Comparison of ENCODE assay signal across 8 mouse cellular contexts in the genomic region with DNA sequence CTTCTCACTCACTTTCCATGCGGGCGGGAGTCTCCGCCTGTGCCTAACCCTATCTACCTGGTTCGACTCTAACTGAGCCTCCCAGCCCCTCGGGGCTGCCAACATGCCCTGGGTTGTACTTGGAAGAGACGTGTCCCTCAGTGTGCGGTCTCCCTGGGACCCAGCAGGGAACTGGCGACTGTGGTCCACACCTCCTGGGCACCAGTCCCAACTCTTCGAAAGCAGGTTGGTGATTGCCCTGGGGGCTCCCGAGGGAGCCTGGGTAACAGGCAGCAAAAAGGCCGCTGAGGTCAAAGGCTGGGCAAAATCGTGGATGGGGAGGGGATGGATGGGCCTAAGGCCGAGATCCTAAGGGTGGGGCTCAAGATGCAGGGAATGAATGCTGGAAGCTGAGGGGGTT. TPM values are rescaled to one million over a fixed set of nuclear protein-coding genes. Genes with fewer than 3 reads are reported as not detected.
DNase-seq lines count a peak whose midpoint lies in the region; ATAC-seq and TF ChIP-seq lines count a peak whose summit lies in the region.

No protein-coding gene starts in this region.

- no peak for TF ChIP-seq EP300 in ES-Bruce4 (IDR thresholded peaks at IDR 0.05; ENCODE audit: insufficient read depth, low read depth, low read length)

- no peak for ATAC-seq in forebrain, embryonic 11.5 days (replicated peaks; ENCODE audit: low FRiP score)
- no peak for ATAC-seq in liver, embryonic 11.5 days (replicated peaks; ENCODE audit: low FRiP score)

- peak overlapping the region; percentile 79 for H3K4me3 ChIP-seq in gastrocnemius, adult 2 months
- peak overlapping the region; percentile 85 for H3K4me3 ChIP-seq in ES-Bruce4 (ENCODE audit: low read depth, low read length)
- peak overlapping the region; percentile 93 for H3K4me3 ChIP-seq in forebrain, embryonic 11.5 days (ENCODE audit: low read depth, low read length)
- H3K4me3 ChIP-seq in liver, embryonic 11.5 days (ENCODE audit: low read depth, low read length), result peak overlapping the region; percentile 92

- no peaks in the 10 kb centered on the region for H3K27me3 ChIP-seq in ES-Bruce4 (ENCODE audit: control insufficient read depth, insufficient read depth, low read length, poor library complexity, severe bottlenecking)
- no peaks in the 10 kb centered on the region for H3K27me3 ChIP-seq in forebrain, embryonic 11.5 days (ENCODE audit: control insufficient read depth, insufficient read depth, low read length)
- no peaks in the 10 kb centered on the region for H3K27me3 ChIP-seq in liver, embryonic 11.5 days (replicated peaks; ENCODE audit: control insufficient read depth, insufficient read depth, low read length)

- TF ChIP-seq POLR2A in ES-Bruce4 (IDR thresholded peaks at IDR 0.05; ENCODE audit: insufficient read depth, low read length), result no peak

- H3K36me3 ChIP-seq in ES-Bruce4 (ENCODE audit: control insufficient read depth, insufficient read depth, low read length, poor library complexity, severe bottlenecking), result no peaks in the 10 kb centered on the region
- H3K36me3 ChIP-seq in forebrain, embryonic 11.5 days (ENCODE audit: control insufficient read depth, insufficient read depth, low read length), result no peaks in the 10 kb centered on the region
- H3K36me3 ChIP-seq in liver, embryonic 11.5 days (ENCODE audit: control insufficient read depth, insufficient read depth, low read length), result peaks cover 2% of the 10 kb centered on the region; the same call in 1 of the 2 replicates

- TF ChIP-seq CTCF in gastrocnemius, adult 2 months (IDR thresholded peaks at IDR 0.05), result no peak
- TF ChIP-seq CTCF in ES-Bruce4 (IDR thresholded peaks at IDR 0.05; ENCODE audit: low read depth, low read length), result no peak

- peak overlapping the region; percentile 91 for H3K27ac ChIP-seq in gastrocnemius, adult 2 months
- H3K27ac ChIP-seq in ES-Bruce4 (ENCODE audit: insufficient read depth, low read length), result no peak overlapping the region
- H3K27ac ChIP-seq in forebrain, embryonic 11.5 days (ENCODE audit: low read depth, low read length), result no peak overlapping the region
- no peak overlapping the region for H3K27ac ChIP-seq in liver, embryonic 11.5 days (ENCODE audit: low read depth, low read length)

- peak overlapping the region; percentile 81 for H3K9ac ChIP-seq in ES-Bruce4 (ENCODE audit: low read depth, poor library complexity, severe bottlenecking)
- H3K9ac ChIP-seq in forebrain, embryonic 11.5 days (ENCODE audit: low read length), result peak overlapping the region; percentile 80
- H3K9ac ChIP-seq in liver, embryonic 11.5 days (ENCODE audit: low read depth, low read length), result peak overlapping the region; percentile 93

- no peak for DNase-seq in gastrocnemius, adult 2 months
- no peak for DNase-seq in gastrocnemius, postnatal 25 days
- DNase-seq in forebrain, embryonic 11.5 days (ENCODE audit: low spot score), result peak; percentile 54
- DNase-seq in liver, embryonic 11.5 days (ENCODE audit: low spot score), result no peak
- DNase-seq in embryo, embryonic 10 days (ENCODE audit: low spot score), result no peak
- DNase-seq in right cerebral cortex, postnatal 36 days (ENCODE audit: low spot score in 2 of 2), result no peak
- DNase-seq in urinary bladder, postnatal 14 days (ENCODE audit: low spot score), result no peak

- intact Hi-C loops in gastrocnemius, adult 2 months (cut with DNase I), result loop anchor here (5.0 kb wide), 1 partner anchor 35 kb away; the partner anchor contains the start of gene Mydgf

- WGBS in forebrain, embryonic 11.5 days, result 68% methylated on average over 13 of the region's 13 CpGs
- WGBS in liver, embryonic 11.5 days, result 69% methylated on average over 13 of the region's 13 CpGs

- peaks cover 3% of the 10 kb centered on the region for H3K4me1 ChIP-seq in ES-Bruce4 (ENCODE audit: control insufficient read depth, insufficient read depth, low read length)
- H3K4me1 ChIP-seq in forebrain, embryonic 11.5 days (replicated peaks; ENCODE audit: control insufficient read depth, insufficient read depth, low read length), result peaks cover 14% of the 10 kb centered on the region; the same call in 1 of the 2 replicates
- peaks cover 21% of the 10 kb centered on the region for H3K4me1 ChIP-seq in liver, embryonic 11.5 days (replicated peaks; ENCODE audit: control insufficient read depth, insufficient read depth, low read length)

- no peaks in the 10 kb centered on the region for H3K9me3 ChIP-seq in ES-Bruce4 (replicated peaks; ENCODE audit: control insufficient read depth, insufficient read depth, low read length, poor library complexity, severe bottlenecking)
- H3K9me3 ChIP-seq in forebrain, embryonic 11.5 days (ENCODE audit: control insufficient read depth, low read length), result no peaks in the 10 kb centered on the region
- H3K9me3 ChIP-seq in liver, embryonic 11.5 days (ENCODE audit: control insufficient read depth, low read length), result no peaks in the 10 kb centered on the region

- H3K4me2 ChIP-seq in forebrain, embryonic 11.5 days (ENCODE audit: low read depth, low read length, severe bottlenecking), result peak overlapping the region; percentile 80
- H3K4me2 ChIP-seq in liver, embryonic 11.5 days, result peak overlapping the region; percentile 92

RNA-seq across cellular contexts. Expression of gene Dpp9, which starts 1.0 kb away (rescaled TPM):
- 10 to 100 TPM; 34.0 to 43.2 TPM for total RNA-seq in gastrocnemius, adult 2 months (2021)
- 10 to 100 TPM; 27.1 to 31.8 TPM for total RNA-seq in gastrocnemius, postnatal 25 days (2021)
- 20.9 and 21.1 TPM in 2 replicates for polyA plus RNA-seq in ES-Bruce4 (2011; ENCODE audit: insufficient read depth, insufficient read length, low read depth, missing spikeins)
- polyA plus RNA-seq in forebrain, embryonic 11.5 days (2014; fragmentation: Nextera tagmentation; extraction: Ambion mirVana), result 48.0 and 50.6 TPM in 2 replicates
- polyA plus RNA-seq in liver, embryonic 11.5 days (2014; fragmentation: Nextera tagmentation; extraction: Ambion mirVana), result 38.8 and 39.6 TPM in 2 replicates

RNA-seq across cellular contexts. Expression of gene Mydgf, which starts 34.0 kb away (rescaled TPM):
- 10 to 100 TPM; 17.0 to 17.7 TPM for total RNA-seq in gastrocnemius, adult 2 months (2021)
- 10 to 100 TPM; 20.3 to 21.7 TPM for total RNA-seq in gastrocnemius, postnatal 25 days (2021)
- polyA plus RNA-seq in ES-Bruce4 (2011; ENCODE audit: insufficient read depth, insufficient read length, low read depth, missing spikeins), result 37.4 and 48.4 TPM in 2 replicates
- 55.4 and 64.0 TPM in 2 replicates for polyA plus RNA-seq in forebrain, embryonic 11.5 days (2014; fragmentation: Nextera tagmentation; extraction: Ambion mirVana)
- 98.7 and 102 TPM in 2 replicates for polyA plus RNA-seq in liver, embryonic 11.5 days (2014; fragmentation: Nextera tagmentation; extraction: Ambion mirVana)

RNA-seq across cellular contexts. Expression of gene Fem1a, which starts 38.9 kb away (rescaled TPM):
- 100 to 1,000 TPM; 165 to 176 TPM for total RNA-seq in gastrocnemius, adult 2 months (2021)
- 100 to 1,000 TPM; 133 to 135 TPM for total RNA-seq in gastrocnemius, postnatal 25 days (2021)
- polyA plus RNA-seq in ES-Bruce4 (2011; ENCODE audit: insufficient read depth, insufficient read length, low read depth, missing spikeins), result 4.9 and 5.4 TPM in 2 replicates
- polyA plus RNA-seq in forebrain, embryonic 11.5 days (2014; fragmentation: Nextera tagmentation; extraction: Ambion mirVana), result 16.5 and 16.6 TPM in 2 replicates
- polyA plus RNA-seq in liver, embryonic 11.5 days (2014; fragmentation: Nextera tagmentation; extraction: Ambion mirVana), result 14.0 and 15.0 TPM in 2 replicates

RNA-seq across cellular contexts. Expression of gene Tnfaip8l1, which starts 55.4 kb away (rescaled TPM):
- total RNA-seq in gastrocnemius, adult 2 months (2021), result under 1 TPM; 0.25 to 0.43 TPM
- under 1 TPM; 0.64 to 0.78 TPM for total RNA-seq in gastrocnemius, postnatal 25 days (2021)
- 1.8 and 2.5 TPM in 2 replicates for polyA plus RNA-seq in ES-Bruce4 (2011; ENCODE audit: insufficient read depth, insufficient read length, low read depth, missing spikeins)
- 7.7 and 8.4 TPM in 2 replicates for polyA plus RNA-seq in forebrain, embryonic 11.5 days (2014; fragmentation: Nextera tagmentation; extraction: Ambion mirVana)
- polyA plus RNA-seq in liver, embryonic 11.5 days (2014; fragmentation: Nextera tagmentation; extraction: Ambion mirVana), result 6.8 and 7.5 TPM in 2 replicates

RNA-seq across cellular contexts. Expression of gene Ticam1, which starts 58.9 kb away (rescaled TPM):
- 1 to 10 TPM; 2.7 to 3.4 TPM for total RNA-seq in gastrocnemius, adult 2 months (2021)
- 1 to 10 TPM; 2.8 to 3.0 TPM for total RNA-seq in gastrocnemius, postnatal 25 days (2021)
- polyA plus RNA-seq in ES-Bruce4 (2011; ENCODE audit: insufficient read depth, insufficient read length, low read depth, missing spikeins), result 4.0 and 4.7 TPM in 2 replicates
- 2.5 and 3.0 TPM in 2 replicates for polyA plus RNA-seq in forebrain, embryonic 11.5 days (2014; fragmentation: Nextera tagmentation; extraction: Ambion mirVana)
- polyA plus RNA-seq in liver, embryonic 11.5 days (2014; fragmentation: Nextera tagmentation; extraction: Ambion mirVana), result 5.8 and 6.2 TPM in 2 replicates
